Mouse (Mus musculus): Measurements from ENCODE around the gene Doxl2. TPM values are rescaled to one million over a fixed set of nuclear protein-coding genes. Genes with fewer than 3 reads are reported as not detected.
"Not testable (repeated sequence)": the region's sequence is repeated elsewhere in the genome, so short reads cannot be mapped to it uniquely, and the experiment has no call there.

The Doxl2 gene
- not detected in 2 replicates for polyA plus RNA-seq (2012; rRNA removed)

- no peak for DNase-seq (ENCODE audit: low spot score)
These were observed at the start of gene Doxl2 for GRCm38 (mm10) chr6:48974663-48975062. Doxl2 (plus strand) TSS chr6:48974963.

- no peak for DNase-seq (ENCODE audit: low spot score)
These were observed 45.2 kb upstream of the Doxl2 start, which contains the start of gene 1600015I10Rik for GRCm38 (mm10) chr6:48929595-48929994. 1600015I10Rik (plus strand) TSS chr6:48929895.

DNA sequence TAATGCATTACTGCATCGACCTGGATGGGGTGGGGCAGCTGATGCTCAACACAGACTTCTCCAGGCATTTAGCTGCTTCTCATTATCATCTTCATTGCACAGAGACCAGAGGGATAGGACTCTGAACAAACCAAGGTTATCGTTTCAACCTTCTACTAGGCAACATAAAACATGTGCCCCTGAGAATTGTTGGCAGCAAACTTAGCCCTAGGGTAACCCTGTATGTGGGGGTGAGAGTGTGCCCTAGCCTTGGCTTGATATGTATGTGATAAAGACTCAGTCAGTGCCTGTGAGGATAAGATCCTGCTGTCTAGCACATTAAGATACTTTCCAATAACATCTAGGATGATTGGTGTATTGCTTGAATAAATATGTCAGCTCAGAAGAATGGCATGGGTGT lies 25.2 kb upstream of the Doxl2 start:
- no peak for DNase-seq (ENCODE audit: low spot score)

DNA sequence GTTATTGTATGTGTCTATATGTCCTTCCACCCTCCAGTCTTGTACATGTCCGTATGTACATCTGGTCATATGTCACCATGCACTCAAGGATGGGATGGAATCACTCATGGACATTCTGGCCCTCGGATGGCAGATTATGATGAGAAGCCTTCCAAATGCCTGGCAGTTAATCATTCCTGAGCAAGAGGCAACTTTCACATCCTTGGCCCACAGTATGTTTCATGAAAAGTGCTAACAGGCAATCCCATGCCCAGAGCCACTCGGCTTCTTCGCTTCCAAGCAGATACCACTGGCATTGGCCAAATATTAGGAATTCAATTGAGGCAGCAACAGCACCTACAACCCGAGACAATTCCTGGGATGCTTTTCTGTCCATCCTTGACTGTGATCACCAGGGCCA lies 24.1 kb upstream of the Doxl2 start:
- no peak for DNase-seq (ENCODE audit: low spot score)

DNA sequence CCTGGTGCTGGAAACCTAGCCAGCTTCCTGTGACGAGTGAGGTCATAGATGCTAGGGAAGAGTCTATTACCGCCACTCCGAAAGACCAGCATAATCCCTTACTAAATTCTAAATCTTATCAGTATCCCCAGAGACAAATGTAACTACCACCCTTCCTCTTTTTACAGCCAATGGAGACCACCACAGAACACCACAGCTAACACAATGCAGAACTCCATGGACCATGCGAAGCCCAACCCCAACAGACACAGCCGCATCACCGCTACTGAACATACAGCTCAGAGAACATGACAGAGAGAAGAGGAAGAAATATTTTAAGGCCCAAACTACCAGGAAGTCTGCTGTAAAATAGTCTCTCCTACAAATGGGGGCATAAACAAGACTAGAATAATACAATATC lies 23.1 kb upstream of the Doxl2 start:
- DNase-seq (ENCODE audit: low spot score), result no peak

DNA sequence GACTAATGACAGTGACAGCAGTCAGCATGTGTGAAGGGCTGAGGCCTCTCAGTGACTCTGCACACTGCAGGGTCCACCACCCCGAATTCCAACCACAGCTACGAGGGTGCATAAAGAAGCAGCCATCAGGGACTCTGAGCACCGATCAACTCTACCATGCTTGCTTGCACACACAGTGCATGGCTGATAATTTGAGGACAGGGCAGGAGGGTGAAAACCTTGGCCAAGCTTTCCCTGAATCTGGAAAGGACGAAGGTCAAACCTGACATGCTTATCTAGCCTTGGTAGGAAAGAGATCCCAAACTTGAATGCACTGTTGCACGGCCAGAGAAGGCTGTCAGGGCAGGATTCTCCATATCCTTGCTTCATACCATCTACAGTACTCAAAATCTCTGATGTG lies 21.5 kb upstream of the Doxl2 start:
- no peak for DNase-seq (ENCODE audit: low spot score)

GRCm38 (mm10) chr6:48954211-48954610 lies 20.6 kb upstream of the Doxl2 start:
- no peak for DNase-seq (ENCODE audit: low spot score)

DNA sequence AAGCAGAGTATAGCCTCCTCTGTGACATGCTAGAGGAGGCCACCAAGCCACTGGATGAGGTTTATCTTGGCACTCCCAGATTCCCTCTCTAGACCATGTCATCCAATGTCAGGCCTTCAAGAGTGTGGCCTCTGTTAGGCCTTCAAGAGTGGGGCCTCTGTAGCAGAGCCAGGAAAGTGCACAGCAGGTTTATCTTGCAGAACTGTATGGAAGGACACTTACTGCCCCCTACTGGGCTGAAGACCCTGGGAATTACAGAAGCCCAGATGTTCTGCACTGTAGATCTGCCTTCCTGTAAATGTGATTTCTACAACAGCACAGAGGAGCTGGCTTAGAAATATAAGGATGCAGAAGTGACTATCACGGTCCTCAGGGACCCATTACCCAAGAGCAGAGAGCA lies 19.8 kb upstream of the Doxl2 start:
- no peak for DNase-seq (ENCODE audit: low spot score)

GRCm38 (mm10) chr6:48956785-48957184 lies 18.0 kb upstream of the Doxl2 start:
- DNase-seq (ENCODE audit: low spot score), result no peak

- DNase-seq (ENCODE audit: low spot score), result no peak
These were observed 16.7 kb upstream of the Doxl2 start for GRCm38 (mm10) chr6:48958053-48958452.

- not testable (repeated sequence) for DNase-seq (ENCODE audit: low spot score)
These were observed 15.6 kb upstream of the Doxl2 start for GRCm38 (mm10) chr6:48959151-48959550.

DNA sequence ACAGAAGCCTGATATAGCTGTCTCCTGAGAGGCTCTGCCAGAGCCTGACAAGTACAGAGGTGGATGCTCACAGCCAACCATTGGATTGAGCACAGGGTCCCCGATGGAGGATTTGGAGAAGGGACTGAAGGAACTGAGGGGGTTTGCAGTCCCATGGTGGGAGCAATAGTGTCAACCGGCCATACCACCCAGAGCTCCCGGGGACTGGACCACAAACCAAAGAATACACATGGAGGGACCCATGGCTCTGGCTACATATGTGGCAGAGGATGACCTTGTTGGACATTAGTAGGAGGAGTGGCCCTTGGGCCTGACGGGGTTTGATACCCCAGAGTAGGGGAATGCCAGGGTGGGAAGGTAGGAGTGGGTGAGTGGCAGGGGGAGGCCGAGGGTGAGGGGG lies 8.1 kb upstream of the Doxl2 start:
- not testable (repeated sequence) for DNase-seq (ENCODE audit: low spot score)

GRCm38 (mm10) chr6:48967868-48968267 lies 6.9 kb upstream of the Doxl2 start:
- no peak for DNase-seq (ENCODE audit: low spot score)

DNA sequence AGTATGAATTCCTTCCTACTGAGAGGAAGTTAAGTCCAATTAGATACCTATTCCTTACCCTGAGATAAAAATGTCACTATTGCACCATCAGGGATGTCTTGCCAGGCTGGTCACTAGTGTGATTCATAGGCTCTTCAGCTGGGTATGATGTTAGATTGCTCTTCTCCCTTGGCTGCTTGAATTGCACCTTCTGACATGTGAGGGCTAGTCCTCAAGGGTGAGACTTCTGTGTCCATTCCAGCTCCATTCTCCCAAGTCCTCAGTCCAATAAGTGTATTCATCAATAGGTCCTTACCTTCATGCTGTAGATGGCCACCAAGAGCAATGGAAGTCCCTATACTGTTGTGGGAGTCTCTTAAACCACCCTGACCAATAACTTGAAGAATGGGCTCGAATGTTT lies 4.9 kb downstream of the Doxl2 start:
- DNase-seq (ENCODE audit: low spot score), result no peak

DNA sequence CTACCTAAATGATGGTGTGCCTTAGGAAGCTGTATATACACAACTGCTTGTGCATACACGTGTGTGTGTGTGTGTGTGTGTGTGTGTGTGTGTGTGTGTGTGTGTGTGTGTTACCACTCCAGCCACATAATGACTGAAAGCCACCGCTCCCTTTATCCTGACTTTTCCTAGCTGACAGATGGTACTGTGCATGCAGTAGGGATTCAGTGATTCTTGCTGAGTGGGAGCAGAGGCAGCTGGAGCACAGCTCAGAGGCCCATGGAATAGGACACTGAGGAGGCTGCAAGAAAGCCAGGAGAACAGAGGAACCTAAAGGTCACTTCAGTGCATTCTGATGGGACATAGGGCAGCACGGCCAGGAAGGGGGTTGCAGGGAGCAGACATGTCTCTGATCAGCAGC lies 7.5 kb downstream of the Doxl2 start:
- no peak for DNase-seq (ENCODE audit: low spot score)

DNA sequence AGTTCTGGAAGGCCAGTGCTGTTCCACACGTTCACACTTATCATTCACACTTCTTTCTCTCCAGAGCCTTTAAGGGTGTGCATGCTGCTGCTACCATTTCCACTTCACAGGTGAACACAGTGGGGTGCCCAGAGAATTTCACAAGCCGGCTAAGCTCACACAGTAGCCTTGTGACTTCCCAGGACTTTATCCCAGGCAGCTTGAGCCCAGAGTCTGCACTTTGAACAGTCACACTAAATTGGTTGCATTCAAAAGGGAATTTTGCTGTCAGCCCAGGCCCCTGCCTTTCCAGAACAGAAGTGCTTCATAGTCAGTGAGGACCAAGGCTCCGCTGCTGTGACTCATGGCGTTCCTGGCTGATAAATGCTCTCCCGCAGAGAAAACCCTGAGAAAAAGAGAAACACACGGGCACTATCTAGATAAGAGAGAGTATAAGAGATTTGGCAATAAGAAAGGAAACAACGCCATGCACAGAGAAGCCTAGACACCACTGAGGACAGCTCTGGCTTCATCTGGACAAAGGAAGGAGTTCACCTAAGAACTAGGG lies 11.8 kb downstream of the Doxl2 start, which contains the start of gene Svs1:
Svs1 (plus strand) TSS at position 418 of the 547 bp plus-strand sequence.
- DNase-seq (ENCODE audit: low spot score), result no peak

DNA sequence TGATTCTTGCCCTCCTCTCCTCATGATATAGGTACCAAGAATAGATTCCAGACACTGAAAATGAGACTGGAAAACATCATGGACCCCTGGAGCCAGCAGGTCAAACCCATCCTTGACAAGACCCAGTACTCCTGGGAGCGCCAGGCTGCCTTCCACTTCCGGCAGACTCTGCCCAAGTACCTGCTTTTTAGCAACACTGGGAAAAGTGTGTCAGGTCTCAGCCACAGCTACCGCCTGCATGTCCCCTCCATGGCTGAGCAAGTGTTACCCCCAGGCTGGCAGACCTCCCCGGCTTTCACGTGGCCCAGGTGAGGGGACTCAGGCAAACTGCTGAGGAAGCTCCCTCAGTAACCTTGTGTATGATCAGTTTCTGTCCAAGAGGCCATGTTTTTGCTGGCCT lies 15.2 kb downstream of the Doxl2 start:
- no peak for DNase-seq (ENCODE audit: low spot score)

DNA sequence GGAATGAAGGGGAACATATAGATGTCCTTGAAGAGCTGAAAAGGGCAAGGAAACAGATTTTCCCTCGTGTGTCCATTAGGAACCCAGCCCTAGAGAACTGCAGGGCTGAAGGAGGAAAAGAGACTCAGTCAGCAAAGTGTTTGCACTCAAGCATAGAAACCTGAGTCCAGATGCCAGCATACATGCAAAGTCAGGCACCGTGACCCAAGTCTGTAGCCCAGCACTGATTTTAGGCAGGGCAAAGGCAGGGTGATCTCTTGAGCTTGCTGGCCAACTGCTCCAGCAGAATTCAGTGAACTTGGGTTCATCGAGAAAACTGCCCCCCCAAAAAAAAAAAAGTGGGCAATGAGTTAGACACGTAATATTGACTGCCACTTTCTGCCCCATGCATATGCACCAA lies 17.2 kb downstream of the Doxl2 start:
- no peak for DNase-seq (ENCODE audit: low spot score)

DNA sequence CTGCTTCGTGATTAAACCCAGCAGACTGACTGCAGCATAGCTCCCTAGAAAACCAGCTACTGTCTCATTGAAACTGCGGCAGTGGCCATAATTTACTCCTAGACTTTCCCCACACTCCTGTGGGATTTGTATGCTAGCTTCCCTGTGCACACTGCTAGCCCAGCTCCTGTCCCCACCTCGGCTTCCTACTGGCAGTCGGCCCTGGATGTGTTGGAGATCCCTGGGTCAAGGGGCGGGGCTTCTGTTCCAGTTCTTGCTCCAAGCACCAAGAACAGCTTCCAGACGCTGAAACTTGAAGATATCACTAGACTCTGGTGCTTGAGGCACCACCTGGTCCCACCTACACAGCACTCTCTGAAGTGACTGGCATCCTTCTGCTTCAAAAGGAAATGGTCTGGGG lies 23.4 kb downstream of the Doxl2 start:
- no peak for DNase-seq (ENCODE audit: low spot score)

DNA sequence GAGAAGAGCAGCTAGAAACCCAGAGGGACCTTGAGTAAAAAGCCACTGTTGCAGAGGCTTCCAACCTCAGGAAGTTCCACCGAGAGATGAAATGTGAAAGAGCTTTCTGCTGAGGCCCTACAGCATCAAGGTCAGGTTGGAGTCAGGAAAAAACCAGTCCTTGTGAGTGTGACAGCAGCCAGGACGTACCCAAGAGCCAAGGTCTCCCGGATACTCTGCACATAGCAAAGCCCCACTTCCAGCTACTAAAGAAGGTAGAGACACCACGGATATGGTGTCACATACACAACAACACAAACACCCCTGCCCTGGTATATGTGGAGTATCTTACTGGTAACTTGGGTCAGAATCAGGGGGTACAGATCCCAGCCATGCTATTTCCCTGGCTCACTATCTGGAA lies 24.0 kb downstream of the Doxl2 start:
- DNase-seq (ENCODE audit: low spot score), result no peak

DNA sequence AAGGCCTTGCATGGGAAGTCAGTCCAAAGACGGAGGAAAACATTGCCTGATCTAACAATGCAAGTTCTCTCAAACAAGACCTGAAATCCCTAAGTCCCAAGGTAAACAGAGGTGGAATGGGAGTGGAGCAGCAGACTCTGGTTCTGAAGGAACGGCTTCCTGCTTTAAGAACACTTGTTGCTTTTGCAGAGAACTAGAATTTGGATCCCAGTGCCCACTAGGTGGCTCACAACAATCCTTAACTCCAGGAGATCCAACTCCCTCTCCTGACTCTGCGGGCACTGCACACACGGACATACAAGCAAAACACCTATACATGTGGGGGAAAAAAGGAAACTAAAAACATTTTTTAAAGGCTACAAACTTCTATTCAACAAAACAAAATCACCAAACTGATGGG lies 28.6 kb downstream of the Doxl2 start:
- no peak for DNase-seq (ENCODE audit: low spot score)

DNA sequence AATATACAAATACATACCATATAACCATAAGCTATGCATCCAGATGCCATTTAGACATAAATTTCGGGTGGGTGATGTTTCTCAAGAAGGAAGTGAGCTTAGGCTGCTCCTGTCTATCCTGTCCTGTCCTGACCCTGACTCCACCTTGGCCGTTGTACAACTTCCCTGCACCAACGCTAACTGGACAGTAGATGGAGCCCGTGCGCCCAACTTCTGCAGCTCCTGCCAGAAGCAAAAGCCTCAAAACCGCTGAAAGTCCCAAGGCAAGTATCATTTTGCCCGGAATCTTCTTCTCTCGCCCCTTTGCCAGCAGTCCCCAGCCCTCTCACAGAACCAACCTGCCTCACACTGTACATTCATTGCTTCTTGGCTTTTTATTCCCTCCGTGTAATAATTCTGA lies 33.2 kb downstream of the Doxl2 start:
- DNase-seq (ENCODE audit: low spot score), result no peak

DNA sequence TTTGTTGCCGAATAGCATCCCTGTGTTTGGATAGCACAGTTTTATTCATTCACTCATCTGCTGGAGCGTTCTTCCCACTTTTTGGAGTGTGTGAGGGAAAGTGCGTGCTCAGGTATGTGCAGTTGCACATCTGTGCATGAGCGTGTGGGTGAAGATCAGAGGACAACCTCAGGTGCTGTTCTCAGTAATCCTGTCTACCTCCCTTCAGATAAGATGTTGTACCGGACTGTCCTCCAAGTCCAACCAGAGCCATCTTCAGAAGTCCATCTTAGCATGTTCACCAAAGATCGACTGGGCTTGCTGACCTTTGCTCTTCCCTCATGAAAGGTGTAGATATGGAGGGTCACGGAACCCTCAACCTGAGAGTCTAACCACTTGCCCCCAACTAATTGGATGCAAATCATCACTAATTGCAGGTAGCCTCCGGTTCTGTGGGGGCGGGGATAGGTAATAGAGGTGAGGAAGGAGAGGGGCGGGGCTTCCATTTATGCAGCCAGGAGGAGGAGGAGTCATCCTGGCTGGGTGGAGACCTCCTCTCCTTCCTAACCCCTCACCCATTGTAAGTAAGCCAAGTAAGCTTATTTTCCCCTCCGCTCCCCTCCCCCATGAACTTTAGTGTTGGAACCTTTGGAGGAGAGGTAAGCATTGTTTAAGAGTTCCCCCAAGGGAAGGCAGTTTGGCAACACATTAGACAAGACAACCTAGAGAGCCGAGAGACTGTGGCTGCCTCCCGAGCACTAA lies 33.8 kb downstream of the Doxl2 start:
- no peak for DNase-seq (ENCODE audit: low spot score)

DNA sequence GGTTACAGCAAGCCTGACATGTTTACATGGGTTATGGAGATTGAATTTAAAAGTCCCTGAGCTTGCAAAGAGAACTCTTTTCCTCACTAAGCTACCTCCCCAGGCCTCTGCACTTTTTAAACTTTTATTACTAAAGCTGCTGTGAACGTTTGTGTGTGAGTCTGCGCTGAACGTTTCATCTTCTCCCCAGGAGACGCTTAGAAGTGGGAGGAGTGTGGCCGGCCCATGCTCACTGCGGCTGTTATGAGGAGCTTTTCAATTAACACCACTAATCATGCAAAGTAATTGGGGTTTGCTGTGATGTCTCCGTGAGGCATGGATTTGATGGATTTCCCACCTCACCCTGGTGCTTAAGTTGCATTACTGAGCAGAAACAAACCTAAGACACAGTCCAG lies 34.4 kb downstream of the Doxl2 start:
- no peak for DNase-seq (ENCODE audit: low spot score)
